Mouse (Mus musculus) hindbrain, embryonic 13.5 days (tissue): ENCODE results near the gene Efcab9. TPM values are rescaled to one million over a fixed set of nuclear protein-coding genes. Genes with fewer than 3 reads are reported as not detected.

Source experiments
- ATAC-seq: fragments of 200-750 bp; cut with Nextera tagmentation; 2 replicates; pipeline ENCODE4 v1.8.0; 2017; ENCODE audit warnings: moderate TSS enrichment; ENCODE audit not compliant: low FRiP score
- H3K27ac ChIP-seq: fragments of 300-500 bp; sonication (generic); 2 replicates; pipeline ENCODE4 v1.5.1; 2015; ENCODE audit warnings: inconsistent platforms, mild to moderate bottlenecking, moderate library complexity
- H3K27me3 ChIP-seq: fragments of 300-500 bp; sonication (generic); 2 replicates; pipeline ENCODE4 v1.6.1; 2015; ENCODE audit warnings: mild to moderate bottlenecking, inconsistent platforms
- H3K36me3 ChIP-seq: fragments of 300-500 bp; sonication (generic); 2 replicates; pipeline ENCODE4 v1.6.1; 2015; ENCODE audit warnings: mild to moderate bottlenecking, inconsistent platforms
- H3K4me1 ChIP-seq: fragments of 300-500 bp; sonication (generic); replicated peaks from 2 replicates; pipeline ENCODE4 v1.6.1; 2015; ENCODE audit warnings: inconsistent platforms
- H3K4me2 ChIP-seq: fragments of 300-500 bp; sonication (generic); 2 replicates; pipeline ENCODE4 v1.6.1; 2015; ENCODE audit warnings: inconsistent platforms, mild to moderate bottlenecking, moderate library complexity
- H3K4me3 ChIP-seq: fragments of 300-500 bp; sonication (generic); 2 replicates; pipeline ENCODE4 v1.5.1; 2015; ENCODE audit warnings: mild to moderate bottlenecking, inconsistent platforms
- H3K9ac ChIP-seq: fragments of 300-500 bp; sonication (generic); 2 replicates; pipeline ENCODE4 v1.6.1; 2015; ENCODE audit warnings: mild to moderate bottlenecking, inconsistent platforms
- H3K9me3 ChIP-seq: fragments of 300-500 bp; sonication (generic); 2 replicates; pipeline ENCODE4 v1.6.1; 2016; ENCODE audit warnings: inconsistent platforms
- WGBS: fragments of 180-500 bp; shearing (Covaris S2); methylation state at CpG from one replicate; pipeline ENCODE4 v1.1.7; 2015; 5-methylcytosine and 5-hydroxymethylcytosine counted together
- polyA plus RNA-seq: library from polyadenylated mRNA; unstranded; fragments of >200 nt; fragmentation: Nextera tagmentation; extraction: Ambion mirVana; gene quantifications from 2 replicates; pipeline ENCODE4 v1.2.1, GENCODE M21; 2015

Gene Efcab9
- polyA plus RNA-seq, 1 experiment from 2014 or later: not detected

- WGBS: 79% methylated on average over 7 of the region's 7 CpGs
- Histone ChIP-seq H3K27ac (no peak overlapping the region), H3K4me2 (no peak overlapping the region), H3K9ac (no peak overlapping the region), H3K9me3 (no peaks in the 10 kb centered on the region), H3K4me3 (no peak overlapping the region), H3K36me3 (peaks cover 13% of the 10 kb centered on the region), H3K4me1 (peaks cover 5% of the 10 kb centered on the region; the same call in 1 of the 2 replicates), H3K27me3 (no peaks in the 10 kb centered on the region)
- ATAC-seq: no peak
Measured at GRCm38 (mm10) chr11:32498757-32499535, 32.9 kb downstream of the Efcab9 start.

GRCm38 (mm10) chr11:32495283-32495682 is 36.6 kb downstream of the Efcab9 start:
- no peak for ATAC-seq
- no peaks in the 10 kb centered on the region for H3K27me3 ChIP-seq
- H3K4me3 ChIP-seq: no peak overlapping the region
- peaks cover 4% of the 10 kb centered on the region for H3K36me3 ChIP-seq
- no peaks in the 10 kb centered on the region for H3K9me3 ChIP-seq
- H3K4me2 ChIP-seq: no peak overlapping the region
- H3K4me1 ChIP-seq: peaks cover 5% of the 10 kb centered on the region; the same call in 1 of the 2 replicates
- whole genome bisulfite sequencing: 90% methylated on average over 2 of the region's 2 CpGs
- H3K9ac ChIP-seq: no peak overlapping the region
- no peak overlapping the region for H3K27ac ChIP-seq

- Histone ChIP-seq H3K36me3 (no peaks in the 10 kb centered on the region), H3K4me2 (no peak overlapping the region), H3K9ac (no peak overlapping the region), H3K4me1 (no peaks in the 10 kb centered on the region), H3K27ac (no peak overlapping the region), H3K4me3 (no peak overlapping the region), H3K27me3 (no peaks in the 10 kb centered on the region), H3K9me3 (no peaks in the 10 kb centered on the region)
- no peak for ATAC-seq
Measured at GRCm38 (mm10) chr11:32493312-32493711, 38.6 kb downstream of the Efcab9 start.

- ATAC-seq: no peak
- Histone ChIP-seq H3K9me3 (no peaks in the 10 kb centered on the region), H3K27ac (no peak overlapping the region), H3K36me3 (no peaks in the 10 kb centered on the region), H3K27me3 (no peaks in the 10 kb centered on the region), H3K4me3 (no peak overlapping the region), H3K4me2 (no peak overlapping the region), H3K9ac (no peak overlapping the region), H3K4me1 (no peaks in the 10 kb centered on the region)
- whole genome bisulfite sequencing: 98% methylated on average over 2 of the region's 2 CpGs
Measured at GRCm38 (mm10) chr11:32491079-32491478, 40.8 kb downstream of the Efcab9 start.

GRCm38 (mm10) chr11:32488808-32489670 is 42.8 kb downstream of the Efcab9 start:
- no peak overlapping the region for H3K9ac ChIP-seq
- H3K4me3 ChIP-seq: no peak overlapping the region
- H3K36me3 ChIP-seq: no peaks in the 10 kb centered on the region
- no peak overlapping the region for H3K4me2 ChIP-seq
- H3K27me3 ChIP-seq: no peaks in the 10 kb centered on the region
- H3K27ac ChIP-seq: no peak overlapping the region
- no peaks in the 10 kb centered on the region for H3K9me3 ChIP-seq
- no peak for ATAC-seq
- no peaks in the 10 kb centered on the region for H3K4me1 ChIP-seq
- WGBS: 88% methylated on average over 5 of the region's 5 CpGs

GRCm38 (mm10) chr11:32488344-32488743 is 43.5 kb downstream of the Efcab9 start:
- Histone ChIP-seq H3K27ac (no peak overlapping the region), H3K9ac (no peak overlapping the region), H3K27me3 (no peaks in the 10 kb centered on the region), H3K4me2 (no peak overlapping the region), H3K4me3 (no peak overlapping the region), H3K36me3 (no peaks in the 10 kb centered on the region), H3K4me1 (no peaks in the 10 kb centered on the region), H3K9me3 (no peaks in the 10 kb centered on the region)
- no peak for ATAC-seq

GRCm38 (mm10) chr11:32487501-32487900 is 44.4 kb downstream of the Efcab9 start:
- H3K36me3 ChIP-seq: no peaks in the 10 kb centered on the region
- H3K27ac ChIP-seq: no peak overlapping the region
- H3K4me3 ChIP-seq: no peak overlapping the region
- H3K4me2 ChIP-seq: no peak overlapping the region
- no peak overlapping the region for H3K9ac ChIP-seq
- no peaks in the 10 kb centered on the region for H3K4me1 ChIP-seq
- no peaks in the 10 kb centered on the region for H3K27me3 ChIP-seq
- ATAC-seq: no peak
- WGBS: 92% methylated on average over 3 of the region's 3 CpGs
- H3K9me3 ChIP-seq: no peaks in the 10 kb centered on the region

- no peaks in the 10 kb centered on the region for H3K36me3 ChIP-seq
- no peaks in the 10 kb centered on the region for H3K9me3 ChIP-seq
- no peak overlapping the region for H3K27ac ChIP-seq
- 74% methylated on average over 3 of the region's 3 CpGs for WGBS
- H3K9ac ChIP-seq: no peak overlapping the region
- no peak for ATAC-seq
- H3K4me1 ChIP-seq: no peaks in the 10 kb centered on the region
- no peak overlapping the region for H3K4me3 ChIP-seq
- H3K27me3 ChIP-seq: no peaks in the 10 kb centered on the region
- H3K4me2 ChIP-seq: no peak overlapping the region
Measured at GRCm38 (mm10) chr11:32486621-32487020, 45.3 kb downstream of the Efcab9 start.

GRCm38 (mm10) chr11:32485290-32485689 is 46.6 kb downstream of the Efcab9 start:
- no peaks in the 10 kb centered on the region for H3K9me3 ChIP-seq
- no peak overlapping the region for H3K4me2 ChIP-seq
- no peak overlapping the region for H3K9ac ChIP-seq
- H3K36me3 ChIP-seq: no peaks in the 10 kb centered on the region
- H3K4me3 ChIP-seq: no peak overlapping the region
- WGBS: 83% methylated on average over 3 of the region's 3 CpGs
- ATAC-seq: no peak
- no peaks in the 10 kb centered on the region for H3K4me1 ChIP-seq
- no peak overlapping the region for H3K27ac ChIP-seq
- no peaks in the 10 kb centered on the region for H3K27me3 ChIP-seq

GRCm38 (mm10) chr11:32481525-32481924 is 50.4 kb downstream of the Efcab9 start:
- no peak overlapping the region for H3K4me3 ChIP-seq
- H3K4me1 ChIP-seq: no peaks in the 10 kb centered on the region
- no peak for ATAC-seq
- H3K27ac ChIP-seq: no peak overlapping the region
- no peaks in the 10 kb centered on the region for H3K36me3 ChIP-seq
- H3K4me2 ChIP-seq: no peak overlapping the region
- H3K9me3 ChIP-seq: no peaks in the 10 kb centered on the region
- WGBS: 88% methylated on average over 2 of the region's 2 CpGs
- H3K9ac ChIP-seq: no peak overlapping the region
- H3K27me3 ChIP-seq: no peaks in the 10 kb centered on the region

- no peak overlapping the region for H3K9ac ChIP-seq
- H3K4me1 ChIP-seq: 0 out of 2 replicates have a peak, but pooled peaks cover 3% of the 10 kb centered on the region
- WGBS: 83% methylated on average over 5 of the region's 5 CpGs
- no peak overlapping the region for H3K4me2 ChIP-seq
- H3K27ac ChIP-seq: no peak overlapping the region
- H3K27me3 ChIP-seq: no peaks in the 10 kb centered on the region
- no peaks in the 10 kb centered on the region for H3K36me3 ChIP-seq
- ATAC-seq: no peak
- no peaks in the 10 kb centered on the region for H3K9me3 ChIP-seq
- no peak overlapping the region for H3K4me3 ChIP-seq
Measured at GRCm38 (mm10) chr11:32475487-32476236, 56.2 kb downstream of the Efcab9 start.

- no peak overlapping the region for H3K9ac ChIP-seq
- WGBS: 86% methylated on average over 3 of the region's 3 CpGs
- ATAC-seq: no peak
- H3K36me3 ChIP-seq: no peaks in the 10 kb centered on the region
- H3K27me3 ChIP-seq: no peaks in the 10 kb centered on the region
- no peak overlapping the region for H3K27ac ChIP-seq
- H3K4me2 ChIP-seq: no peak overlapping the region
- H3K4me1 ChIP-seq: 0 out of 2 replicates have a peak, but pooled peaks cover 3% of the 10 kb centered on the region
- no peak overlapping the region for H3K4me3 ChIP-seq
- H3K9me3 ChIP-seq: no peaks in the 10 kb centered on the region
Measured at GRCm38 (mm10) chr11:32474725-32475124, 57.2 kb downstream of the Efcab9 start.
